In the genomic region with DNA sequence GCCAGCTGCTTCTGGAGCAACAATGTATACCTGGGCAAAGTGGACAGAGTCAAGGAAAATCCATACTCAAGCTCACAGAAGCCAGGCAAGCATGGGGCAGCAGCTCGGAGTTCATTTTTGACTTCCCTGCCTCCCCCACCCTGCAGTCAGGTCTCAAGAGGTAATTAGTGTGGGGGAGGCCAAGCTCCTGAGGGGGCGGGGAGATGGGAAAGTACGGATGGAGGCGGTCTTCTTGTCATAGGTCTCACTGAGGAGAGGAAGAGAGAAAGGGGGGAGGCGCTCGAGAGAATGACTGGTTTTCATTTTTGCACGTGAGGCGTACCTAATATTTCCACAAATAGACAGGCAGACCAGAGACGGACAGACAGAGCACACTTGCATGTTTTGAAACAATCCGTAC, we compare ENCODE assay signal across 10 mouse cellular contexts. TPM values are rescaled to one million over a fixed set of nuclear protein-coding genes. Genes with fewer than 3 reads are reported as not detected.
DNase-seq lines count a peak whose midpoint lies in the region; ATAC-seq lines count a peak whose summit lies in the region.
"Had no signal": no experiment of that assay in that cellular context is flagged by ENCODE, and none has a peak within 500 bp of the region (broad histone marks: within the 10 kb centered on the region; RNA-seq: fewer than 3 reads in every experiment).

No protein-coding gene starts in this region.

- peak; percentile 74 for DNase-seq in heart, embryonic 10.5 days (ENCODE audit: low spot score)
- DNase-seq in heart, adult 18-20 months: no peak
- peak; percentile 29 to 37 for DNase-seq in cerebellum, adult 18-20 months
- peak; percentile 26 to 47 for DNase-seq in frontal cortex, postnatal 10 days (ENCODE audit: low spot score in 2 of 2)
- peak; percentile 10 for DNase-seq in left cerebral cortex, postnatal 4 days
- DNase-seq in right cerebral cortex, postnatal 36 days (ENCODE audit: low spot score in 2 of 2): peak; percentile 45 to 47
- no peak for DNase-seq in T-cell, adult 2 months (ENCODE audit: low spot score)

- H3K27ac ChIP-seq in heart, embryonic 10.5 days: no peak overlapping the region

- H3K4me3 ChIP-seq in heart, embryonic 10.5 days: peak overlapping the region; percentile 72

- H3K27me3 ChIP-seq in heart, embryonic 10.5 days (ENCODE audit: insufficient read depth, poor library complexity, severe bottlenecking): peaks cover 23% of the 10 kb centered on the region

- H3K9me3 ChIP-seq in heart, embryonic 10.5 days: no peaks in the 10 kb centered on the region

- intact Hi-C loops in left cerebral cortex, postnatal 4 days (cut with DNase I): no loop called here

- no peaks in the 10 kb centered on the region for H3K36me3 ChIP-seq in heart, embryonic 10.5 days

- no peak for ATAC-seq in CD4-positive, CD25-positive, alpha-beta regulatory T cell, adult 4 months

- peaks cover 9% of the 10 kb centered on the region; the same call in 1 of the 2 replicates for H3K4me1 ChIP-seq in heart, embryonic 10.5 days

- 9% methylated on average over 10 of the region's 10 CpGs for WGBS in heart, embryonic 10.5 days

RNA-seq across cellular contexts. Expression of gene Gabrb1, which starts 1.1 kb away (rescaled TPM):
- 0.30 and 0.92 TPM in 2 replicates for polyA plus RNA-seq in heart, embryonic 10.5 days (2016; fragmentation: Nextera tagmentation; extraction: Ambion mirVana)
- total RNA-seq in heart, adult 18-20 months (2021): under 1 TPM in 1 of 2 experiments, not detected in 1; 0.12 TPM
- 10 to 100 TPM; 47.5 to 52.3 TPM for total RNA-seq in left cerebral cortex, postnatal 4 days (2021)
- under 1 TPM in 1 of 2 experiments, not detected in 1; 0.09 TPM for polyA plus RNA-seq in CD4-positive, CD25-positive, alpha-beta regulatory T cell, adult 4 months (2017; shearing (Covaris generic))
- total RNA-seq: common myeloid progenitor, adult 5-6 weeks had no signal

RNA-seq across cellular contexts. Expression of gene Gabra4, which starts 1.3 kb away (rescaled TPM):
- polyA plus RNA-seq in heart, embryonic 10.5 days (2016; fragmentation: Nextera tagmentation; extraction: Ambion mirVana): 4.9 and 7.4 TPM in 2 replicates
- total RNA-seq in heart, adult 18-20 months (2021): not detected
- total RNA-seq in left cerebral cortex, postnatal 4 days (2021): 10 to 100 TPM; 22.1 to 23.9 TPM
- not detected for polyA plus RNA-seq in CD4-positive, CD25-positive, alpha-beta regulatory T cell, adult 4 months (2017; shearing (Covaris generic))
- total RNA-seq: common myeloid progenitor, adult 5-6 weeks; neutrophil, adult 5-6 weeks had no signal

Comparison
In these comparisons a context has a peak if more than half of its experiments do, and no peak if none do; other contexts are left out.
1. DNase-seq: peak in heart, embryonic 10.5 days (single experiment), cerebellum, adult 18-20 months (2 of 2), frontal cortex, postnatal 10 days (2 of 2), left cerebral cortex, postnatal 4 days (single experiment) and right cerebral cortex, postnatal 36 days (2 of 2); none in heart, adult 18-20 months (0 of 2) and T-cell, adult 2 months (single experiment).
2. RNA of gene Gabrb1, which starts 1.1 kb away (total RNA-seq): 47.5 to 52.3 TPM in left cerebral cortex, postnatal 4 days; 0.12 TPM in heart, adult 18-20 months; every median in the first group is over 10 times any median in the second.
3. RNA of gene Gabra4, which starts 1.3 kb away (total RNA-seq): 22.1 to 23.9 TPM in left cerebral cortex, postnatal 4 days; not detected in heart, adult 18-20 months; every median in the first group is over 10 times any median in the second.